Mouse (Mus musculus) WW6 (cell line): ENCODE data around the gene Anapc15.
A peak's percentile ranks its signal among the peaks of the same experiment; 100 is the strongest.

Experiments
- DNase-seq: peaks from one replicate; pipeline ENCODE4 v3.0.0-alpha.2; 2013; ENCODE audit warnings: low read depth, low spot score

Gene Anapc15

DNA sequence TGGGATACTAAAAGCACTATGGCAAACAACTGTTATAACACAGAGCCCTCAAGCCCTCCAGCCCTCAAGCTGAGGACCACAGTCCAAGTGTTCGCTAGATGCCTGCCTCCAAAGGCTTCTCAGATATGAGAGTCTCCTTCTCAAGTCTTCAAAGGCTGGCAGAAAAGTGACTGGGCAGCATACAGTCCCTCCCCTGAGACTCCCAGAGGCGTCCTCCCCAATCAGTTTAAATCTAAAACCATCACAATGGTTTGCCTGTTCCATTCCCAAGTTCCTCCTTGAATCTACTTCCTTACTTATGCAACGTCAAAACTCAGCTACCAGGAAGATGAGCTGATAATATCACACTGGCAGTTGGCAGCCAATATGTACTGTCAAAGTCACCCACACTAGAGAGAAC, at the start of gene Anapc15:
Anapc15 (plus strand) TSS at position 301 of the 400 bp plus-strand sequence.
- DNase-seq: no peak

DNA sequence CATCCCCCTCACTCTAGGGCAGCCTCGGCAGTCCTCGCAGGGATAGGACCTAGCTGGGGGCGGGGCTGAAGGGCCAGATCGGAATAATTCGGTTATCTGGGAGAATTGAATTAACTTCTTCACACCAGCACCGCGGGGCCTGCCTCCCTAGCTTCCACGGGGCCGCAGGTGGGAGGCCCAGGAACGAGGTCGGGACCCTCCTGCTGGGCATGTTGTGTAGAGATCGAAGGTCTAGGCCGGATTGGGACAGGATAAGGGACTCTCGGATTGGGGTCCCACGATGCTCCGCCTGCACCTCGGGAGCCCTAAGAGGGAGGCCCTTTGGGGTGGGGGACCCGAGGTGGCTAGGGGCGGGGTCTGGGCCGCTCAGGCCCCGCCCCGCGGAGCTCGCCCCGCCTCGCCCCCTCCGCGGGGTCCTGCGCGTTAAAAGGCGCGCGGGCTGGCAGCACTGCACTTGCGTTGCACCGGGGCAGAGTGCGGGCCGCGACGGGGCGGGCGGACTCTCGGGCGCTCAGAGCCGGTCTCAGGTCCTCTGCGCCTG, 45.6 kb upstream of the Anapc15 start, which contains the start of gene Phox2a:
Phox2a (plus strand) TSS at position 453 of the 541 bp plus-strand sequence.
- DNase-seq: no peak

DNA sequence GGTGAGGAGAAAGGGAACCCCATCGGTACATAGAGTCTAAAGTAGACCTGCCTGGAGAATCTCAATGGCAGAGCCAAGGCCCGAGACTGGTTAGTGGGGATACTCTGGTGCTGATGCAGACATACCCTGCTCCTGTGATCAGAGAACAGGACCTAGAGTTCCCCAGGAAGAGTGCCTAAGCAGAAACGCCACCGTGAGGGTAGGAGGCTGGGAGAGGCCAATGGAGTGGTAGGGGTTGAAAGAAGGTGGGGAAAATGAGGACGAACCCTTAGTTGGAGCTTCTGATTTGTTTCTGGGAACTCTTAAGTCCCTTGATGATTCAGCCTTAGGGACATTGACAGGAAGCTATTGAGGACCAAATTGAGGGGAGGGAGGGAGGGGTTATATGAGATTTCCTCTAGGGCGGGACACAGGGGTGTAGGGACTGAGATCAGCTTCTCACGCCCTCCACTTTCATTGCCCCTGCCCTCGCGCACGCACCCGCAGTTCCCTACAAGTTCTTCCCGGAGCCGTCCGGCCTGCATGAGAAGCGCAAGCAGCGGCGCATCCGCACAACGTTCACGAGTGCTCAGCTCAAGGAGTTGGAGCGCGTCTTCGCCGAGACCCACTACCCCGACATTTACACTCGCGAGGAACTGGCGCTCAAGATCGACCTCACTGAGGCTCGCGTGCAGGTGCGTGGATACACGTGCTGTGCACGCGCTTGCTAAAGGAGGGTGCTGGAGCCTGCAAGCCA, 43.1 kb upstream of the Anapc15 start:
- DNase-seq: no peak

- DNase-seq: no peak
These were observed 41.7 kb upstream of the Anapc15 start for GRCm38 (mm10) chr7:101821571-101822501.

DNA sequence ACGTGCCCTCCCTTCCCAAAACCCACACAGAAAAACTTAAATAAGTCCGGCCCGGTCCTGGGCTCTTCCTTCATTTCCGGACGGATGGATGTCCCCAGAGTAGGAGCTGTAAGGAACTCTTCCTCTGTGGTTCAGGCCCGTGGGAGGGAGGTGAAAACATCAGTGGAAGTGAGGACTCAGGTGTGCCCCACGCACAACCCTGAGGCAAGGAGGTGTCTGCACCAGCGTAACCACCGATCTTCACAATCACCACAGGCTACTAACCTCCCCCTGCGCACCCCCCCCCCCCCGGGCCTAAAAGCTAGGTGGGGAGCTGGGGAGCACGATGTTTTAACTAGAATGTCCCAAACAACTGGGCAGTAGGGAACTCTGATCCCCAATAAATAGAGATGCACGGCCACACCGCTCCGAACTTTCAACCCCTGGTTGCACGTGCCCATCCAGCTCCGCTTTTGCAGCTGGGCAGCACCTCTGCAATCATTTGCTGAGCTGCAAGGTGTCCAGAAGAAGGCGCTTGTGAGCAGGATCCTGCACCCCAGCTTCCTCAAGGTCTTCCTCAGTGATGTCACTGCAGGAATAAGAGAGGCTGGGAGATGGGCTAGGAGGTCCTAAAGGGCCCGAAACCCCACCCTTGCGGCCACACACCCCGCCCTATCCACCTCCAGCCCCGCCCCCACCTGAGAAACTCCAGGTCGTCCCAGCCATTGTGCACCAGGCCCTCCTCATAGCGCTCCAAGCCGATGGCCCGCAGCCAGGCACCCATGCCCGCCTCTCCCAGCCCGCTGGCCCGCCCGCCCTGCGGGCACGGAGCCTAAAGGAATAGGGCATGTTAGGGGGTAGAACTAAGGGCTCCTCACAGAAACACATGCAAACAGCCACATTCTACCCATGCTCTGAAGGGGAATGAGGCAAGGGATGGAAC, 40.4 kb upstream of the Anapc15 start:
- peak; percentile 64 for DNase-seq

DNA sequence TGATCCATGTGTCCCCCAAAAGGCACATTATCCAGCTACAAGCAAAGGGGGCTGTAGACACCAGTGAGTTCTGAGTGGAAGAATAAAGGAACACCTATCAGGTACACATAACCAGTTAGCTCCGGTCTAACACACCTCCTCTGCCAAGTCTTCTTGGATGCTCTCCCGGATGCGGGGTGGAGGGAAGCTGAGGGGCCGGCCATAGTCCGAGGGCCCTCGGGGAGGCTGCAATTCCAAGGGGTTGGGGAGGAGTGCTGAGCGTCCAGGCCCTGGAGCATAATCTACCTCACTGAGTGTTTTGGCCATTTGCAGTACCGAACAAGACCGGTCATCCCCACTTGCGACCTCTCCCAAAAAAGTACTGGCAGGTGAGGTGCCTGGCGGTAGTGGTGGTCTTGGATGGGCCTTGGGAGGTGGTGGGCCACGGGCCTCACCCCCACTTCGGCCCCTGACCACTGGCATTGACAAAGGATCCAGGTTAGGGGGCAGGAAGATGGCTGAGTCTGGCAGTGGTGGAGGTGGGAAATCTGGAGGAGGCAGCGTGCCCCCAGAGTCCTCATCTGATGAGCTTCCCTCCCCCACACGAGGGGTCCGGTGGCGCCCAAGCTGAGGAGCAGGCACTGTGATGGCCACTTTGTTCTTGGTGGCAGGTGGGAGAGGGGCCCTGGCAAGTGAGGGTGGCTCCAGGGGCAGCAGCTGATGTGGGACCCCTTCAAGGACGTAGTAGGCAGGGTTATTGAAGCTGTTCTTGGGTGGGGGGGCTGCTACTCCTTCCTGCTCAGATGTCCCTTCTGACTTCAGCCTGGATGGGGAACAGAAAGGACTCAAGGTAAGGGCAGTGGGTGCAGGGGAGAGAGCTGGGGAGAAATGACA, 39.5 kb upstream of the Anapc15 start:
- DNase-seq: no peak

GRCm38 (mm10) chr7:101830373-101830772, 33.1 kb upstream of the Anapc15 start:
- DNase-seq: no peak

GRCm38 (mm10) chr7:101831437-101831836, 32.1 kb upstream of the Anapc15 start:
- DNase-seq: no peak

GRCm38 (mm10) chr7:101832372-101832771, 31.1 kb upstream of the Anapc15 start:
- DNase-seq: no peak

DNA sequence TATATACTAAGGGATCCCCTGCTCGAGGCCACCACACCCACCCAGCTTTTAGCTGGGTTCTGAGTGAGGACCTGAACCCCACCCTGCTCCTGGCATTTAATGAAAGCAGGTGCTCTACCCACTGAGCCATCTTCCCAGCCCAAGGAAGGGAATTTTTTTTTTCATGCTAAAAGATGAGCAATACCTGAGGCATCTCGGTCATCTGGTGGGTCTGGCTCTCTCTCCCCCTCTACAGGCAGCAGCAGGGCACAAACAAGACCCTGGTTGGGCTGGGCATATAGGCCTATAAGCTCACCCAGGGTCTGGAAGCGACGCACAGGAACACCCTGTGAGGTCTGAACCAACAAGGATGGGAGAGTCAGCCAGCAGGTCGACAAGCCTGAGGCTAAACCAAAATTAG, 30.2 kb upstream of the Anapc15 start:
- no peak for DNase-seq

- no peak for DNase-seq
These were observed 29.5 kb upstream of the Anapc15 start for GRCm38 (mm10) chr7:101833916-101834584.

DNA sequence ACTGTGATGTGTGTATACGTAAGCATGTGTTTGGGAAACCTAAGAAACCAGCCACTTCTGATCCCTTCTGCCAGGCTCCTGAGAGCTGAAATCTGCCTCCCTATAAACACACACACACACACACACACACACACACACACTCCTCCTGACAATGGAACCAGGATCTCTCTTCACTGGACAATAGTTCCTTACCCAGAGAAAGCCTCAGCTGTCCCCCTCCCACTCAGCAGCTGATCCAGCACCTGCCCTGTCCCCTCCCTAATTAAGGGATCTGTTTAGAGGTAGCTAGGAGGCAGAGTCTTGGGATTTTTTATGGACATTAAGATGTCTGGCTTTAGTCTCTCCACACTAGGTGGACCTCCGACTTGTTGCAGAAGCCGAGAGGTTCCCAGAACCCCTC, 28.6 kb upstream of the Anapc15 start:
- DNase-seq: no peak

- DNase-seq: no peak
These were observed 27.9 kb upstream of the Anapc15 start for GRCm38 (mm10) chr7:101835457-101836109.

GRCm38 (mm10) chr7:101836271-101837153, 27.0 kb upstream of the Anapc15 start:
- no peak for DNase-seq

- DNase-seq: no peak
These were observed 26.3 kb upstream of the Anapc15 start for GRCm38 (mm10) chr7:101837154-101837605.

DNA sequence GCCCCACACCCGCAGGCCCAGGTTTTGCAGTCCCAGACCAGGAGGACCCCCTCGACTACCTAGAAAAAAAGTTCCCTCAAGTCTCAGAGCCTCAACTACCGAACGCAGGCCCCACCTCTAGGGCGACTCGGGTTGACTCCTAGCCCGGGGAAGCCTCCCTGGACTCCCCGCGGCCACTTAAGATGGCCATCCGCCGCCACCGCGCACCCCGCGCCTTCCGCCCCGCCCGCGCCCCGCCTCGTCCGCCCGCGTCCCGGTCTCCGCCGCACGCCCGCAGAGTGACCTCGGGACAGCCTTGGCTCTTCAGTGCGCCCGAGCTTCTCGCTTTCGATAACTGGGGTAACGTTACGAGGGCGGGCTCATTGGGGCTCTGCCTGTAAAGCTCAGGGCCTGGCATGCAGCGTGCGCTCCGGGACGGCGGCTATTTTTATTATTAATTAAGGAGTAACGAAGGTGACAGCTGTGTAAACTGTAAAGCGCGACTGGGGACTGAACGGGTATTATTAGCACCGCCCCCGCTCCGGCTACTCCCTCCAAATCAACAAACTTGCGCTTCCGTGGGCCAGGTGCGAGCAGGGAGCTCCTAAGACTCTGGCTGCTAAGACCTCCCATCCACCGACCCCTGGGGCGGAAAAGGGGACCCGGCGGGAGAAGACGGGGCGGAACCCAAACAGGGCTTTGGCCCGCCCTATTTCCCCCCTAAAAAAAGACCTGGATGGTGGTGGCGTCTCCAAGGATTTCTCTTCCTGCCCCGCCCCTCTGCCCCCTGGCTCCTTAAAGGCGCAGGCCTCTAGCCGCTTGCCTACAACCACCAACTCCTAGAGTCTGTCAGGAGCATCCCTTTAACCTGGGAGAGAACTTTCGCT, 25.7 kb upstream of the Anapc15 start, which contains the start of gene Inppl1:
Inppl1 (minus strand) TSS at position 624 of the 866 bp plus-strand sequence.
- peak; percentile 85 for DNase-seq

DNA sequence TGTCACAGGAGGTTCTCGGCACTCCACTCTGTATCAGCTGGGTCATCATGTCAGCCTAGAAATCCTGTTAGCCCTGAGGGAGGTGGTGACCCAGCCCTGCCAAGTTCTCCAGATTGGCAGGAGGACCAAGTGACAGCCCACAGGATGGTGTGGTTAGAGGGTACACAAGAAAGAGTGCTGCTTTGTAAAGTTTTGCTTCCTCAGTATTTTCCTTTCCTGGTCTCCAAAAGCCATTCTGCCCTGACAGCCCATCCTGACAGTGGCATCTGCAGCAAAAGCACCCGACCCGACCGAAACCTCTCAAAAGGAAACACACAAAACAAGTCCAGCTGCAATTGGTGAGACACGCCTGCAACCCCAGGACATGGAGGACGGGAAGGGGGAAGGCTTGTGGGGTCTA, 19.3 kb upstream of the Anapc15 start:
- DNase-seq: no peak
